Mouse (Mus musculus) ZHBTc4 (cell line): Measurements from ENCODE around the gene Zfp428.

Experiments used
- DNase-seq: peaks from one replicate; pipeline ENCODE4 v3.0.0-alpha.2; 2011; ENCODE audit warnings: low read depth, low spot score

Zfp428 gene

DNA sequence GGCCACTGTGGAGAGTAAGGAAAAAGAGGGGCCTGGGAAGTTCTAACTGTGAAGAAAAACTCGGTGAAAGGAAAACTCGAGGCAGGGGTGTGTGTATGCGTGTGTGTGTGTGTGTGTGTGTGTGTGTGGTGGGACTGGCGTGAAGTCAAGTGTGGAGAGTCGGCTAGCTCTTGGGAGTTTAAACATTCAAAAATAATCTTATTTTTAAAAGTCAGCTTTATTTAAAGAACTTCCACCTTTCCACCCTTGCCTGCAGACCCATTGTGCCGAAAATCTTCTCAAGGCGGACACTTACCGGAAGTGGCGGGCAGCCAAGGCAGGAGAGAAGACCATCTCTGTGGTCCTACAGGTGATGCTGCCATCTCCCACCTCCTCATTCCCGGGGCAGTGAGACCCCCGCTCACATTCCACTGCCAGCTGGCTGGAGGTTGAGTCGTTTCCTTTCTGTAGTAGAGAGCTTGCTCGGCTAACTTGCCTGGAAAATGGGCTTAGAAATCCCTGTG is 40.8 kb downstream of the Zfp428 start:
- DNase-seq, result no peak

DNA sequence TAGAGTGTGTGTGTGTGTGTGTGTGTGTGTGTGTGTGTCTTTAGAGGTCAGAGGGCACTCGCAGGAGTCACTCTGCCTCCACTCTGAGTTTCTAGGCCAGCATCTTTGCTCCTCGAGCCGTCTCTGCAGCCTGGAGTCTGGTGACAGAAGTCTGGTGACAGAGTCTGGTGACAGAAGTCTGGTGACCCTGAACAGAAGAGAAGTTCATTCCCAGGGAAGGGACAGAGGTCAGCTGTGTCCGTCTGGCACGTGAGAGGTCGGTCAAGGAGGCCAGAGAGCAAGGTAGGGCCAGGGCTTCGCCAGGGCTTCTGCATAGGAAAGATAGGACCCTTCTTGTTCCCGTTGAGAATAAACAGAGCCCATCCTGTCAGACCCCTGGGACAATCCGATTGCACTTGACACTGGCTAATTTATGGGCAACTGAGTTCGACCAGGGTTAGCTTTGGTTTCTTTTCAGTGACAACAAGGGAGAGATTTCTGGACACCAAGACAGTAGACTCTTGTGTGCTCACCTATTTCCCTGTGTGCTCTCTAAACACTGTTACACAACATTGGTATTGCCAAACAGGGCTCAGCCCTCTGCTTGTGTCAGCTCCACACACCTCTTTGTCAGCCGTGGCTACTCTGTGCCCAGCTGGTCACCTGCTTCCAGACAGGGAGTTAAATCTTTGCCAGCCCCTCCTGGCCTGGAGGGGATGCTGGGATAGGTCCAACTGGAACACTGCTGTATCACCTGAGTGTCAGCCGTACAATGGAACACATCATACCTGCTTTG is 45.4 kb downstream of the Zfp428 start:
- DNase-seq, result no peak

DNA sequence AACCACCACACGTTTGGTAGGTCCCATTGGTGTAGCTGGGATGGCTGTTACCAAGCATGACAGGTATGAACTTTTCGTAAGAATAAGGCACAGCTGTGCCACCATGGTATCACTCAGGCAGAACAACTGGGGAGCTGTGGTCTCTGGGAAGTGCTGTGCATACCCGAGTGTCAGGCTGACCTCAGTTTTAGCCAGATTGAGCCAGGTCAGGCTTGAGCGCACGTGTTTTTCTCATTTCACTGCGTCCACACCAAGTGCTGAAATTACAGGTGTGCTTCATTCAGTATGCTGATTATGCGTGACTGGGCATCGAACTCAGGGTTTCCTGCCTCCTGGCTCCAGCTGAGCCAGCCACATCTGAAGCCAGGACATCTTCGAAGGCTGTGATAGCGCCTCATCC is 49.0 kb downstream of the Zfp428 start:
- no peak for DNase-seq

DNA sequence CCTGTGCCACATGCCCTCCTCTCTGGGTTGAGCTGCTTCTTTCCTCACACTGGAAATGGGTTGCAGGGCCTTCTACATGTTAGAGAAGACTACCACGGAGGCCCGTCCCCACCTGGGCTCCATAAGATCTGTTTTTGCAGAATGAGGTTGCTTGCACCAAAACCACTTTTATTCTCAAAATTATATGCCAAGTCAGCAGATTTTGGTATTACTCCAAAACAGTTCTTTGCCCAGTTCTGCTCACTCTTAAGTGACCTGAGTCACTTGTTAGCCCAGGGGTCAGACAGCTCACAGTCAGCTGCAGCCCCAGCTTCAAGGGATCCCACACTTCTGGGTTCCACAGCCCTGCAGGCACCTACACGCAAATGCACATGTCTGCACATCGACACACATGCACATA is 54.6 kb downstream of the Zfp428 start:
- no peak for DNase-seq

DNA sequence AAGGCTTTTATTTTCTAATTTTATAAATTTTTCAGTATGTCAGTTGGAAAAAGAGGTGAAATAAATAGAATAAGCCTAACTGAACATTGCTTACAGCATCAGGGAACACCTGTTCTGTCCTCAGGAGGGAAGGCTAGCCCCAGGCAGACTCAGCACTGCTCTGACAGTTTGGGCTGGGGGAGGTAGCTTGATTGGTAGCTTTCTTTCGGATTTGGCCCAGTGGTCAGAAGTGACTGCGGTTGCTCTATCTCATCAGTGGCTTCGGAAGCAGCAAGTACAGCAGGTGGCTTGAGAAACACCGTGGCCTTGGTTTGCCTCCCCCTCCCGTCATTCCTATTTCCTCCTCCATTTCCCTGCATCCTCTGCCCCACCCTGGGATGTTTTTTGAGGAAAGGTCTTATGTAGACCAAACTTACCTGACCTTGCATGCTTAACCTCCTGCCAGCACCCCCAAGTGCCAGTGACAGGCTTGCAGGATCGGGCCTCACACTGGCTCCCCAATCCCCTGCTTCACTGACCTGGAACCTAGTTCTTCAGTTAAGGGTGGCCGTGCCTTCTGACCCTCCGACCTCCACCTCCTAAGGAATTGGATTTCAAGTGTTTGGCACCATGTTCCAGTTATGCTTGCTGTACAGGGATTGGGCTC is 56.5 kb downstream of the Zfp428 start:
- no peak for DNase-seq

DNA sequence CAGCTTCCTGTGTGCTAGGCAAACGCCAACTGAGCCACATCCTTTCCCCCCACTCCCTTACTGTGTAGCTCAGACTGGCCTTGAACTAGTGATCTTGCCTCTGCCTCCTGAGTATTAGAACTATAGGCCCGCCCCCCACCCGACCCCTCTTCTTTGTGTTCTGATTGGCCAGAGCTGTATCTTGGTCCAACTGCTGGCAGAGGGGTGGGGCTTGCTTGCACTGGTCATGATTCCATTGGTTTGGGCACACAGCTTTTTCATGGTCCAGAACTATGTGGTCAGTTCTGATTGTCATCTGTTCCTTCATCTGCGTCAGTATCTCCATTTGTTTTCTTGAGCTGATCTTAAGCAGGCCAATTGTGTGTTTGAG is 57.0 kb downstream of the Zfp428 start:
- DNase-seq, result peak; percentile 47

DNA sequence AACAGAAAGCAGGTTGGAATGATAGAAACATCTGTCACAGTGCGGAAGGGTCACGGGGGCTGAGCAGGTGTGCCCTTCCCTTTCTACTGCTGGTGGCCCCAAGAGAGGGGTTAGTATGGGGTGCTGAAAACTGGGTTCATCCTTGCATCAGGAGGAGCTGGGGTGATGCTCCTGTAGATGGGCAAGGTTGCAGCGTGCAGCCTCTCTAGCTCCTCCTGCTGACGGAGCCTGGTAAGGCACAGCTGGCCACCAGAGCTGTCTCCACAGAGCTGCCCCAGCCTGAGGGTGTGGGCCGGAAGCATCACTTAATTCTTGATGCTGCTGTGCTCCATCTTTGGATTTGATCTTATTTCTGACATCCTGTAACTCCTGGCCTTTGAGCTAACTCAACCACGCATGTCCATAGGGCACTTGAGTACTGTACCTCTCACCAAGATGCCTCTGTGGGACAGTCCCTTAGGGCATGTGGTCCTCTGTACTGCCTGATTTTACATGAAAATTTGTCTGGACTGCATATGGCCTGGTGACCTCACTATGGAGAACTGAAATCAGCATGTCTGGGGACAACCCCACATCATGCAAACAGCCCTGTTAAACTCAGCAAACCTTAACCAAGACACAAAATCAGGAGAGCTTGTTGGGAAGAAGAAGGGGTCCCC is 57.9 kb downstream of the Zfp428 start:
- DNase-seq, result peak; percentile 83
